Mouse (Mus musculus) v-Abl transformed pro-B cells (cell line): ENCODE results near the gene Spata48.

Experiments used
- in situ Hi-C, 2 experiments: fragments of 400-800 bp; cut with MboI; formaldehyde crosslinking; loops; one replicate each; pipeline ENCODE4 v1.15.1; 2025; ENCODE audit not compliant: unreplicated experiment in 2 of 2

Gene Spata48

DNA sequence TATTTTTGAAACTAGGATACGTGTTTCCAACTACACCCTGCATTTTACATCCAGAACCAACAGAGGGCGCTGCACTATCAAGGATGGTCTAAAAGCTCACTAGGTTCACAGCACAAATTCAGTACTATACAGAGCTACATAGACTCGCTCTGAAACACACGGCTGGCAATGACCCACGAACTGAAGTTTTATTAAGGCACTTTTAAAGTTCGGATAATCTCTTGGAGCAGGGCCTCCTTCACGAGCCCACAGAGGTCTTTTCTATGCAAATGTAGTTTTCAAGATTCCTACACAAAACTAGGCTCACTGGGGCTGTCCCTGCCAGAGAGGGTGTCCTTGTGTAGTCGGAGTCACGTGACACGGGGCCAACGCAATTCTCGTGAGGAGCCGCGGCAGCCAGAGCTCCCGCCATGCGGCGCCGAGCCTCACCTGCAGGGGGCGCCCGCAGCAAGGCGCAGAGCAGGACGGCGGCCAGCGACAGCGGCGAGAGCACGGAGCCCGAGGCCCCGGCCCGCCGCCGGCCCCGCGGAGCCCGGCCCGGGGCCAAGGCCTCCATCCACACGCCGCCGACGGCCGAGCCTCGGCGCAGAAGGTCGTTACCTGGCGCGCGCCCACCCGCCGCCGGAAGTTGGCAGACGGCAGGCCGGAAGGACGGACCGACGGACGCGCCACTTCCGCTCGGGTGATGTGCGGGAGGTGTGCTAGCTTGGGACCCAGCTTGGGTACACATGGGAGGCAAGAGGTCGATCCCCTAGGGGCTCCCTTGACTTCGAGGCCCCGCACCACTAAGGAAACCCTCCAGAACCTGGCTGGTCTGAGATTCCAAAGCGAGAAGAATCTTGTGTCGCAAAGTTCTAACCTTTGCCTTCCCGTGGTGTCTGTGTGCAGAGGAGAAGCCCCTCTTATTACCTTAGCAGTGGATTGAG is at the start of gene Spata48, which contains the start of gene Zpbp:
Spata48 (plus strand) TSS at position 460 of the 926 bp plus-strand sequence.
Zpbp (minus strand) TSS at position 774 of the 926 bp plus-strand sequence.
- in situ Hi-C loops = loop anchor here in 1 of 2 experiments (5.0 kb wide), 2 partner anchors 35 to 510 kb away; no protein-coding TSS in a partner anchor

DNA sequence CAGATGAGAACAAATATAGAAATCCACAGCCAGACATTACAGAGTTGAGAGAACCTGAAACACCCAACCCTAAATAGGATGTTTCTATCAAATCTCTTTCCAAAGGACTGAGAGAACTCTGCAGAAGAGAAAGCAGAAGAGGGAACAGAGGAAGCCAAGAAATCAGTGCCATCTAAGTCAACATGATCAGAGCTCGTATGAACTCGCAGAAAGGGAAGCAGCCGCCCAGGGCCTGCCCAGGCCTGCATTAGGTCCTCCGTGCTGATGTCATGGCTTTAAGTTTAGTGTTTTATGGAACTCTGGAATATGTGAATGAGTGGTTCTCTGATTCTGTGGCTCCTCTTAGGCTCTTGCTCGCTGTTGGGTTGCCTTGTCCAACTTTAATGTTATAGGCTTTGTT is 47.7 kb upstream of the Spata48 start:
- in situ Hi-C loops = no loop called here

DNA sequence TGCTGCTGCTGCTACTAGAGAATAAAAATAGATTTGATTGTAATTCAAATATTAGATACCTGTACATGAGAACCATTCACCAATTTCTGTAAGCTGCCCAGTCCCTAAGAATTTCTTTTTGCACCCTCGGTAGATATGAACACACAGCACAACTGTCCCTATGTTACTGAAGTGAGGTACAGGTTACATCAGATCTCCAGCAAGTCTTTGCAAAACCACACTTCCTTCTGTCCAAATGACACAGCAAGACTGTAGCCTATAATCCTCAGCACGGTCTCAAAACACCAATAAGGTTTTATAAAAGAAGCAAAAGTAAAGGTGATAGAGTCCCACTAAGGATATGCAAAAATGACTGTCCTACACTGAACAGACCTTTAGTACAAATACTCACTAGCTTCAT is 44.5 kb upstream of the Spata48 start:
- in situ Hi-C loops = no loop called here

DNA sequence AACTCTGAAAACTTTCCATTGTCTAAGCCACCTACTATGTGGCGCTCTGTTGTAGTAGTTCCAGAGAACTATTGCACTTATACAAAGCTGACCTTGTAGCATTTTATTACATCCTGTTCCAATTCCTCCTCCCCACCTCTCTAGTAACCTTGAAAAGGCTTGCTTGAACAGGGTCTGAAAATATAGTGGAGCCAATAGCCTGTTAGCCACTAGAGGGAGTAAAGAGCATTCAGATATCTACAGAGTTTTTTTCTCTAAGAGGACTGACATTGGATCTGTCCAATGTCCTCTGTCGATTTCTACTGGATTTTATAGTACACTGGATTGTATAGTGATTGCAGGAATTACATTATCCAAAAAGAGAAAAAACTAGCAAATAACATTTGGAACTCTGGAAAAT is 6.9 kb upstream of the Spata48 start:
- in situ Hi-C loops = loop anchor here in 1 of 2 experiments (5.0 kb wide), 3 partner anchors 42 to 517 kb away; no protein-coding TSS in a partner anchor

DNA sequence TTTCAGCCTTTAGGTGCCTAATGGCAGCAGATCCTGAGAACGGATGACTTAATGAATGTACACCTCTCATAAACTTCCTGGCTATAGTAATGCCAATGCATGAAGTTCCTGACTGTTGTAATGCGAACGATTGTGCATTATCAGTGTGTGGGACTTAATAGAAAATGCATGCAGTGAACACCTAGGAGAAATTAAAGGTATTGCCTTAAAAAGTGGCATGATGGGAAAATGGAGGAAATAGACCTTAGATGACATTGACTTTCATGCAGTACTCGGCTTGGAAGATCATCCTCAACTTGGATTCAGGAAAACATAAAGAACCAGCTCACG is 632 bp downstream of the Spata48 start:
- in situ Hi-C loops = loop anchor here in 1 of 2 experiments (5.0 kb wide), 2 partner anchors 35 to 510 kb away; no protein-coding TSS in a partner anchor

DNA sequence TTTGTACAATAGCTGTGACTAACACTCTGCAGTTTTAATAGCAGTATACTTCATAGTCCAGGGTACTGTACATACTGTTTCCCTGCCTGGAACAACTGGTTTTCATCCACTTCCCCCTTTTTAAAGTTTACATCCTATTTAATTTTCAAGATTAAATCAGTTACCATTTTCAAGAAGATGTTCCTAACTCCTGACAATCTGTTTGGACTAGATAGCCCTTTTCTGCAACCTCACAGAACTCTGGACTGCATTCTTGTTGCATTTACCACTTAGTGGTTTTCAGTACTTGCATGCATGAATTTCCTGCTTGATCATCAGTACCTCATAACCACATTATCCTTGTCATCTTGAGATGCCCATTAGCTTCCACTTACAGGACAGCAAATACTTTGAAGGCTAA is 7.0 kb downstream of the Spata48 start:
- in situ Hi-C loops = no loop called here

DNA sequence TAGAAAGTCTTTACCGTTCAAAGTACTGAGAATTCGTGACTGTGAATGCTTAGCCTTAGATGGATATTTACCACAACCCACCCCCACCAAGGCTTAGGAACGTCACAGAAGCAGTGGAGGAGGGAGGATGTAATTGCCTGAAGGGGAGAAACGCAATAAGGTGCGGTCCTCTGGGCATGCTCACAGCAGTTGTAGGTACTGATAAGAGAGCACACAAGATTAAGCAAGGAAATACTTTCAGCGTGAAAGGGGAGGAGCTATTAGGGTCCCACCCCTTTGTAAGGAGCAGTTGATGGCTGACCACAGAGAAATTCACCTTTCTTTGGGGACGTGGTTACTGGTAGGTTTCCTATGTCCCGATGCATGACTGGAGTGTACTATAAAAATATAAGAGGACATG is 22.5 kb downstream of the Spata48 start:
- in situ Hi-C loops = no loop called here

DNA sequence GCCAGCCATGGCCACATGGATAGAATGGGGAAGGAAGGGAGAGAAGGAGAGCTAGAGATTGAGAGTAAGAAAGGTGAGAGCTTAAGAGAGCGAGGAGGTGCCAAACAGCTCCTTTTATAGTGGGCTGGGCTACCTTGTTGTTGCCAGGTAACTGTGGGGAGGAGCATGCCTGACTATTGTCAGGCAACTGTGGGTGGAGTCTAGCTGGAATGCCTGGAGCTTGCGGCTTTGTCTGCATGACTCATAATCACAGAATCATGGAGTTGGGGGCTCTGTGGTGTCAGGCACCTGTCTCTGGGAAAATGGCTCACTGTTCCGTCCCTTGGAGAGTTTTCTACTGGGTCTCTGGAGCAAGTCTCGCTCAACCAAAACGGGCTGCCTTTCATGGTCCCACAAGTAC is 30.1 kb downstream of the Spata48 start:
- in situ Hi-C loops = no loop called here

DNA sequence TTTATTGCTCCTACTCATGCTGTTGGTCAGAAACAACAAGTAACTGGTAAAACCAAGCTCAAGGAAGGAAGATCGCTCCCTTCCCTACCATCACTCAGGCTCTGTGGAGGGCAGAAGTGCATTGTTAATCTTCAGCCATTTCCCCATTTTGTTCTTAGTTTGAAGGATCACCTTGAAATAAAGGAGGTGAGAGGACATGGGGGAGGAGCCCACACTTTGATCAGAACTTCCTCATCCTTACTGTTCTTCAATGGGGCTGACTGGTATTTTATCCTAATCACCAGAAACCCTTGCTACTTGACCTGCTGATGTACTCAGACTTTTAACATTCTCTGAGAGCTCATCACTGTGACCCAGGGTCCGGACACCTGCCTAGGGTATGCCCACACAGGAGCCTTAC is 33.8 kb downstream of the Spata48 start:
- in situ Hi-C loops = loop anchor here (5.0 kb wide), 4 partner anchors 33 to 292 kb away; partner anchors contain the start of genes Spata48 (in 1 of the 2) and Zpbp (in 1 of the 2)

DNA sequence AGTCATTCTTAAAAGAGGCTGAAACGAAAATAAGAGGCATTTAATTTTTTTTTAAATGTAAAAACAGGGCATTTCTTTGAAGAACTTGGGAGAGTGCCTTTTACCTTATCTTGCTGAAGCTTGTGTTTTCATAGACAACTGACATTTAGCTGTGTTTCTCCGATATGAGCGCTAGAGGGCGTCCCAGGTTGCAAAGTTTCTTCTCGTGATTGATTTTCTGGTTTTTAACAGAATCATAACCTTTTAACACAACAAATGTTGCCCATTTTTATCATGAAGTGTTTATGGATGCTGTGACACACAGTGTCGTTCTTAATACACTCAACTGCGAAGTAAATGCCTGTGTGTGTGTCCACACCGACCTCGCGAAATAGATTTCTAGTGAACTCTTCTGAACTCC is 38.0 kb downstream of the Spata48 start:
- in situ Hi-C loops = loop anchor here (5.0 kb wide), 7 partner anchors 38 to 287 kb away; partner anchors contain the start of genes Spata48 (in 1 of the 2) and Zpbp (in 1 of the 2)

DNA sequence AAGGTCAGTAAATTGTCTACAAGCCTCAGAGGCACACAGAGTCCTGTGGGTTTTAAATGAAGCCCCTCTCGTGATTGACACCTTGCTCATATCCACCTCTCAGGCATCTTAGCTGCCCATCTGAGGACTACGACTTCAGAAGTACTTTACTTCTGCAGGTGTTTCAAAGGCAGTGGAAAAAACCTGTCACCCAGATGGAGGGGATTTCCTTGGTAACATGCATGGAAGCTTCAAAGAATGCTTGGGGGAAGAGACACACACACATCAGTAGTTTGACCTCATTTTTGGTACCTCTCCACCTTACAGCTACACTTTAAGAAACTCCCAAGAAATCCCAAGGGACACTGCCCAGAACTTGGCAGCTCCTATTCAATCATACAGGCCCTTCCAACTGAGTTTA is 44.3 kb downstream of the Spata48 start:
- in situ Hi-C loops = no loop called here

DNA sequence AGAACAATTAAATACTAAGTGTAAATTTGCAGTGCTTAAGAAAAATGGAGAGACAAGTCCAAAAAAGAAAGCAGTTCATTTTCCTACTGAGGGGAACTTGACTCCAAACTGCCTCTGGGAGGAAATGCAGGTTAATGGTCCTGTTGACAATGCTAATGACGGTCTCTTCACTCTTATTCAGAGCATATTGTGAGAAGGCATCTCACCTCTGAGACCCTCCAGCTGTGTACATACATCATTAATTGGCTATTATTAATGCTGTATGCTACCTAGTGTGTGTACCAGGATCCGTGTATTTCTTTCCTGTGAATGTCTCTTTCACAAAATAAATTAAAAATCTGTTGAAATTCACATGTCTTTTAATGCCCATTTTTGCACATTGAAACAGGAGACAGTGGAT is 47.5 kb downstream of the Spata48 start:
- in situ Hi-C loops = no loop called here

DNA sequence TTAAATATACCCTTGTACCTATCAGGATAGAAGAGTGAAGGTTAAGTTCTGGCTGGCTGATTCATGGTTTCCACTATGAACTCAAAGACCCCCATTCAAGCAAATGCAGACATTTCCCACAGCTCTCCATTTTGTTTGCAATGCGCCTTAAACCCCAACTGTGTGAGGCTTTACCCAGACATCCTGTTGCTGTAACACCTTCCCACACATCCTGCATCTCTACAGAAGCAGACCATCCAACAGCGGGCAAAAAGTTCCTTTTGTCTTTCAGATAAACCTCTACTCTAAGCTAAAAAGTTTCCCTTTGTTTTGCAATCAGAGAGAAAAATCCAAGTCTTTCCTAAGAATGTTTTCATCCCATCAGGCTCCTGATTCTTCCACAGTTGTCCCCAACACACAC is 50.2 kb downstream of the Spata48 start:
- in situ Hi-C loops = no loop called here

DNA sequence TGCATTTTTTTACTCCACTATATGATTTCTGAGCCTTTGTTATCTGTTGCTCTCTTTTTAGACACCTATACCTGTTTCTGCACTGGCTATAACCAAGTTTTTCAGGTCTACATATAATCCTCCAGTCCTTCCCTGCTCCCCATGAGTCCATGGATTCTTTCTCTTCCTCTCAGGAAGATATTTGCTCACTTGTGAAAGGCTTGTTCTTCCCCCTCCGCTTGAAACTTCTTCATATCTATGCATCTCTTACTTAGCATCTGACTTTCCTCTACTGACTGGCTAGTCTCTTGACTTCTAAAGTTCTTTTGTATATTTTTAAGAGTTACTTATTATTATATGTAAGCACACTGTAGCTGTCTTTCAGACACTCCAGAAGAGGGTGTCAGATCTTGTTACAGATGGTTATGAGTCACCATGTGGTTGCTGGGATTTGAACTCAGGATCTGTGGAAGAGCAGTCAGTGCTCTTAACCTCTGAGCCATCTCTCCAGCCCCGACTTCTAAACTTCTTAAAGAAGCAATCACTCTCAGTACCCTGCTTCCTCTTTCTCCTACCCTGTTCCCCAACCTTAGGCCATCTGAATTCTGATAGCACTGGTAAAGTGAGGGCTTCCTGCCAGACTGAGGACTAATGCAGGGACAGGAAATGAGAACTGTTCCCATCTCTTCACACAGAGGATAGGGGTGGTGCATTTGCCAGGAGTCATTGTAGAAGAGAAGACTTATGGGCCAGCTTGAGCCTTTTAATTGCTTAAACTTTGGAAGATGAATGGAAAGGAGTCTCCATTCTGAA is 51.3 kb downstream of the Spata48 start:
- in situ Hi-C loops = no loop called here

DNA sequence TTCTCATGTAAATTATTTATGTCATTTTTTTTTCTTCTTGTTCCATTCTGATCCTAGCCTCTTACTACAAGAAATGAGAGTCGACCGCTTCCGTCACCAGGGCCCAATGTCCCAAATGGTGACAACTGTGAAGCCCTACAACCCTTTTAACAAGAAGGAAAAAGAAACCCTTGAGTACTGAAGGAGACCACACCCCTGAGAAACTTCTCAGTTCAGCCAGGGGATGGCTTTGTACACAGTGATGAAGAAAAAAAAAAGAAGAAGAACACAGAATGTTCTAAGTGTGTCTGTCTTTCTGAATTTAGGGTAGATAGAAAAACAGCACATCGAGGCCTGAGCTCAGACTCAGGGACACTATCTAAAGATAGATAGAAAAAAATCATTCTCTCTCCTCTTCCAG is 53.0 kb downstream of the Spata48 start:
- in situ Hi-C loops = no loop called here

DNA sequence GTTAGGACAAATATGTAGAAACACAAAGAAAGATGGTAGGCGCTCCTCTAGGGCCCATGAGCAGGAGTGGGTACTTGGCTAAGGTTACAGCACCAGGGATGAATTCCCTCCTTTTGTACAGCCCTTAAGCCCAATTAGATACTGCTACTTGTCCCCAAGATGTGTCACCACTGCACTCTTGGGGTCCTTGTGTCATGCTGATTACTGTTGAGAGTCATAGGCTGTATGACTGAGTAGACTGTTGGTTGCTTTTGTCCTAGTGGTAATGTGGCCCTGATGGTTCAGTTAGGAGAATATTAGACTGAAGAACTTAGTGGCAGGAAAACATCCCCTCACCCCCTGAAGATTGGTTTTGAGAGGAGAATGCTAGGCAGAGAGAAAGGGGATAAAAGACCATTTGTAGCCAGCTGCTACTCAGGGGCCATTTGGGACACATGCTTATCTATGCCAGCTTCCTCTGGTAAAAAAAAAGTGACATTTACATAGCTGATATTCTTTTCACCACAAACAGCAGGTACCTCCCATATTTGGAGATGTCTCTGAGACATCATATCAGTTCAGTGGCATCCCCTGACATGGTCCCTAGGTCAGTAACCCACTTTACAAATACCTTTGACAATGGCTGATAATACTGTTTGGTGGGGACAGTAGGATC is 56.0 kb downstream of the Spata48 start:
- in situ Hi-C loops = no loop called here

DNA sequence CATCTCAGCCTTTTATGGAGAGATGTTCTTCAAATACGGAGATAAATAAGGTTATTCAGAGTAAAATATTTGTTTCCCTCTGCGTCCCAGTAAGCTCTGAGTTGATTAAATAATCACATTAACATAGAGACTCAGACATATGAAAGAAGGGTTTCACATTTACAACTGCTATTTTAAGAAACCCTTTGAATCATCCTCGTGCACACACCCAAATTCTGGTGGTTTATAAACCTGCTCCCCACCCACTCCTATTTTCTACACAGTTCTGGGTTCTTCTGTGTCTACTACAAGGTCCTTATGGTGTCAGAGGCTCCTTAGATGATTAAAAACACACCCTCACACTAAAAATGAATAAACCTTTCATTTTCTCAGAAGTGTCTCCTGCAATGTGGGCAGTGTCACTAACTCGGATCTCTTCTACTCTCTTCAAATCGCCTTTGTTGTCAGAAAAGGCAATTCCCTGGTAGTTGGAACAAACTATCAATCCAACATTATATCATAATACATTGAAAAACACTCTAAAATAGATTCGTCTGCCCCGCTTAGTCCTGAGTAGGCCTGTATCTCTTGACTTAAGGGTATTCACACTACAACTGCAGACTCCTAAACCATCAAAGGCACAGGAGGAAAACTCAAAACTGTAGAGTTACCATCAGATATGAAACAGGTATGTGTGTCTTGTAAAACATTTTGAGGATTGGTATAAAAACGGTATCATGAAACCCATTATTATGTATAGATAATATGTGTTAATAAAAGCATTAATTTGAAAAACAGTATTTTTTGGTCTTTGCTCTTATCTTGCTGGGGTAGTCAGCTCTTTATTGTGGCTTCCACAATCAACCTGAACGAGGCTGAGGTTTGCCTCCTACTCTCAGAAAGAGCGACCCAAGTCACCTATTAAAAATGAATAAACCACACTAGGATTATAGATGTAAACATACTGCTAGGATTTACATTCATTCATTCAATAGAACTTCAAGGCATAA is 57.7 kb downstream of the Spata48 start:
- in situ Hi-C loops = no loop called here

DNA sequence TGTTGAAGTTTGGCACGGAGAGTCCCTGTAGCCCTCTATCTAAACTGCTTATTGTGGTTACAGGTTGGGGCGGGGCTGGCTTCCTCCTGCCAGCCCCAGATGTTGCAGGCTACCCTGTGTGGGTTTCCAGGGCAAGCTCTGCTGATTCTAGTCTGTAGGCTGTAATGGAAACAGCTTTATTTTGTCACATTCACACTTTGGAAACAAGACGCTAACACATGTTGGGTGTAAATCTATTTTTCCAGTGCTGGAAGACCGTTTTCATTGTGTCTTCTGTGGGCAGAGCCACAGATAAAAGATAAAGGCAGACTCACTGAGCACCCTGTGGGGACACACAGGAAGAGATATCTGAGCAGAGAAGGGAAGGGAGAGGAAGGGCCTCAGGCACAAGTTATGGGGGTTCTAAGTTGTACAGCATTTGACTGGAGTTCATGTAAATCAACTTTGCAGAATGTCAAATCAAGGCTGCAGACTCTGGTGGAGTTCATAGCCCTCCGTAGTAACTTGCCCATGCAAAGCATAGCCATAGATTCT is 60.1 kb downstream of the Spata48 start:
- in situ Hi-C loops = no loop called here

DNA sequence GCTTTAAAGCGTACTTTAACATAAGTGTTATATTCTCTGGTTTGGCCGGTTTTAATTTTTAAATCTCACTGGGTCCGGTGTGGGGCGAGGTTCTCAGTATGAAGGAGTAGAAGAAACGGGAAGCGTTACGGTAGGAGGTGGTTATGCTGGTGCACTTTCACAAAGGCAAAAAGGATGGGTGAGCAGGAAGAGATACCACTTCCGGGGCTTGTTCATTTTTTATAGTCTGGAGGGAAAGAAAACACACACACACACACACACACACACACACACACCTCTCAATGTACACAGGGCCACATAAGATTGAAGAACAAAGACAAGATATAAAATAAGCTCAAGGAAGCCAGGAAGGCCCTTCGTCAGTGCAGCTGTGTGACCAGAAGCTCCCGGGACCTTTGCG is 66.9 kb downstream of the Spata48 start:
- in situ Hi-C loops = no loop called here
